Mouse (Mus musculus) liver, adult 2 months (tissue): ENCODE measurements around the gene Pmm1.

Experiments
- CTCF ChIP-seq: fragments of 200-500 bp; IDR thresholded peaks from 2 replicates; pipeline ENCODE4 v1.5.1; 2011; ENCODE audit warnings: low read depth, low read length, control low read depth
- POLR2A ChIP-seq: fragments of 200-500 bp; IDR thresholded peaks from 2 replicates; pipeline ENCODE4 v1.6.1; 2011; ENCODE audit warnings: low read length, control low read depth; ENCODE audit not compliant: insufficient read depth; ENCODE audit errors: extremely low read depth

DNA sequence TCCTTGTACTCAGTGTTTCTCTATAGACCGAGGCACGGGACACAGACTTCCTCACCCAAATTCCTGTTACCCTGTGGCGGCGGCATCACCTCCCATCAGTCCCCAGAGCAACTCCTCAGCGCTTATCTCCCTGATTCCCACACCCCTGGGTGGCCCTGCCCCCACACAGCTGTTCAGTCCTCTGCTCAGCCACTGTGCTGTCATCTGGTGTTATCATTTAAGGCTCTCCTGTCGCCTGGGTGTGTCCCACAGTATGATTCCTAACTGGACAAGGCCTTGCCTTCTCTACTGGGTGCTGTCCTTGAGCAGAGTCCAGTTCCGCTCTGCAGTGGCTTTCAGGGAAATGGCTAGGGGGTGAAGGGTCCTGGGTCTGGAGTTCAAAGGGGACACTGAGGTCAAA is 29.8 kb upstream of the Pmm1 start:
- TF ChIP-seq CTCF (no peak), POLR2A (no peak)
